Comparison of ENCODE assay signal across 10 mouse cellular contexts in genomic region chr10:43739718-43740117, GRCm38 (mm10).
DNase-seq lines count a peak whose midpoint lies in the region; ATAC-seq and TF ChIP-seq lines count a peak whose summit lies in the region.
"Had no signal": no experiment of that assay in that cellular context is flagged by ENCODE, and none has a peak within 500 bp of the region (broad histone marks: within the 10 kb centered on the region; RNA-seq: fewer than 3 reads in every experiment).

No protein-coding gene starts in this region.

- no peaks in the 10 kb centered on the region for H3K4me1 ChIP-seq in lung, postnatal 0 days (ENCODE audit: insufficient read depth, low read depth, low read length)
- H3K4me1 ChIP-seq in forebrain, embryonic 15.5 days, result peaks cover 23% of the 10 kb centered on the region
- H3K4me1 ChIP-seq in limb, embryonic 12.5 days (replicated peaks), result peaks cover 38% of the 10 kb centered on the region

- ATAC-seq in lung, postnatal 0 days, result peak; percentile 27; the same call in 1 of the 2 replicates
- ATAC-seq in forebrain, embryonic 15.5 days (replicated peaks), result peak; percentile 53; the same call in 1 of the 2 replicates
- ATAC-seq in limb, embryonic 12.5 days (ENCODE audit: insufficient number of reproducible peaks, insufficient read depth, low FRiP score, low TSS enrichment, low read depth), result no peak

- H3K27me3 ChIP-seq in lung, postnatal 0 days (replicated peaks; ENCODE audit: insufficient read depth, low read length), result no peaks in the 10 kb centered on the region
- no peaks in the 10 kb centered on the region for H3K27me3 ChIP-seq in forebrain, embryonic 15.5 days
- H3K27me3 ChIP-seq in limb, embryonic 12.5 days, result no peaks in the 10 kb centered on the region
- H3K27me3 ChIP-seq: neural tube, embryonic 15.5 days had no signal

- no peaks in the 10 kb centered on the region for H3K36me3 ChIP-seq in lung, postnatal 0 days (ENCODE audit: insufficient read depth, low read length)
- no peaks in the 10 kb centered on the region for H3K36me3 ChIP-seq in forebrain, embryonic 15.5 days
- no peaks in the 10 kb centered on the region for H3K36me3 ChIP-seq in limb, embryonic 12.5 days
- H3K36me3 ChIP-seq: neural tube, embryonic 15.5 days had no signal

- H3K9ac ChIP-seq in lung, postnatal 0 days (replicated peaks; ENCODE audit: low read depth), result no peak overlapping the region
- no peak overlapping the region for H3K9ac ChIP-seq in forebrain, embryonic 15.5 days (replicated peaks)
- H3K9ac ChIP-seq in limb, embryonic 12.5 days (replicated peaks), result peak overlapping the region; percentile 35; the same call in 1 of the 2 replicates
- H3K9ac ChIP-seq: neural tube, embryonic 15.5 days had no signal

- H3K4me3 ChIP-seq in lung, postnatal 0 days (ENCODE audit: low read depth, low read length), result no peak overlapping the region
- H3K4me3 ChIP-seq in forebrain, embryonic 15.5 days, result no peak overlapping the region
- no peak overlapping the region for H3K4me3 ChIP-seq in limb, embryonic 12.5 days (replicated peaks)
- H3K4me3 ChIP-seq: neural tube, embryonic 15.5 days had no signal

- TF ChIP-seq EP300 in lung, postnatal 0 days (IDR thresholded peaks at IDR 0.05), result no peak

- no peaks in the 10 kb centered on the region for H3K9me3 ChIP-seq in lung, postnatal 0 days (ENCODE audit: low read length)
- no peaks in the 10 kb centered on the region for H3K9me3 ChIP-seq in forebrain, embryonic 15.5 days
- 0 out of 2 replicates have a peak, but pooled peaks cover 2% of the 10 kb centered on the region for H3K9me3 ChIP-seq in limb, embryonic 12.5 days
- H3K9me3 ChIP-seq: neural tube, embryonic 15.5 days had no signal

- no peak for DNase-seq in lung, postnatal 0 days (ENCODE audit: low spot score)
- DNase-seq in lung, postnatal 36 days, result no peak
- DNase-seq in thymus, postnatal 14 days, result peak; percentile 61
- DNase-seq in cerebellum, adult 11 months, result no peak
- DNase-seq in urinary bladder, adult 18-20 months (ENCODE audit: low spot score in 2 of 2), result no peak
- DNase-seq: lung, adult 2 months had no signal

- TF ChIP-seq CTCF in lung, postnatal 0 days (IDR thresholded peaks at IDR 0.05), result no peak

- no peak overlapping the region for H3K4me2 ChIP-seq in lung, postnatal 0 days (replicated peaks; ENCODE audit: low read depth, low read length)
- H3K4me2 ChIP-seq in forebrain, embryonic 15.5 days (replicated peaks), result peak overlapping the region; percentile 30; the same call in 1 of the 2 replicates
- peak overlapping the region; percentile 39 for H3K4me2 ChIP-seq in limb, embryonic 12.5 days

- H3K27ac ChIP-seq in lung, postnatal 0 days (ENCODE audit: low read length), result no peak overlapping the region
- peak overlapping the region; percentile 84 for H3K27ac ChIP-seq in forebrain, embryonic 15.5 days (replicated peaks)
- peak overlapping the region; percentile 89 for H3K27ac ChIP-seq in limb, embryonic 12.5 days
- H3K27ac ChIP-seq: kidney, postnatal 0 days; neural tube, embryonic 15.5 days had no signal

- WGBS in lung, postnatal 0 days, result 49% methylated on average over 8 of the region's 8 CpGs
- WGBS in forebrain, embryonic 15.5 days, result 41% methylated on average over 8 of the region's 8 CpGs
- WGBS in limb, embryonic 12.5 days, result 50% methylated on average over 8 of the region's 8 CpGs
